Mouse (Mus musculus) macrophage (primary cell): ENCODE results near the gene Prrc2a. TPM values are rescaled to one million over a fixed set of nuclear protein-coding genes. Genes with fewer than 3 reads are reported as not detected.

Experiments used
- H3K27ac ChIP-seq: fragments of 350-480 bp; formaldehyde crosslinking; 2 replicates; pipeline ENCODE4 v1.9.0; 2021
- H3K36me3 ChIP-seq: fragments of 350-480 bp; formaldehyde crosslinking; 2 replicates; pipeline ENCODE4 v1.9.0; 2021; ENCODE audit errors: inconsistent target
- H3K4me3 ChIP-seq: fragments of 350-480 bp; formaldehyde crosslinking; 2 replicates; pipeline ENCODE4 v1.9.0; 2021; ENCODE audit errors: inconsistent target
- H3K79me2 ChIP-seq: fragments of 350-480 bp; formaldehyde crosslinking; 2 replicates; pipeline ENCODE4 v1.9.0; 2021; ENCODE audit errors: inconsistent target
- WGBS: methylation state at CpG from one replicate; pipeline ENCODE4 v1.1.7; 2026; ENCODE audit warnings: inconsistent platforms; ENCODE audit not compliant: missing documents; 5-methylcytosine and 5-hydroxymethylcytosine counted together
- polyA plus RNA-seq: library from polyadenylated mRNA; stranded (reverse); fragments of 250-400 nt; gene quantifications from 3 replicates; pipeline ENCODE4 v1.2.4, GENCODE M21; 2018; ENCODE audit warnings: inconsistent platforms

Gene Prrc2a
- polyA plus RNA-seq, 1 experiment from 2014 or later, result 91.3 TPM

DNA sequence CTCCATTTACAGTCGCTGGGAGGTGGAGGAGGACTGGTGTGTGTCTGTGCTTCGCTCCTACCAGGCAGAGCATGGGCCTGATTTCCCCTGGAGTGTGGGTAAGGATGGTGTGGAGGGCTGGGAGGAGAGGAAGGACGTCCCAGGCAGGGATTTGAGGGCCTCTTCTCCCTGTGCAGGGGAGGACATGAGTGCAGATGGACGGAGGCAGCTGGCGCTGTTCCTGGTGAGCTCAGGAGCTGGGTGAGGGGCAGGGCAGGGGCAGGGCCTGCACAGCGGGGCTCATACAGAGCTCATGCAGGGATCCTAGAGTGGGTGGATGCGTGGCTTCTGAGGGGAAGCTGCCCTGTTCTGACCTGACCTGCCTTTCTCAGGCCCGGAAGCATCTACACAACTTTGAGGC is 62.4 kb downstream of the Prrc2a start:
- peaks cover 57% of the 10 kb centered on the region for H3K36me3 ChIP-seq
- H3K4me3 ChIP-seq, result no peak overlapping the region
- WGBS, result 90% methylated on average over 8 of the region's 8 CpGs
- H3K27ac ChIP-seq, result no peak overlapping the region
- H3K79me2 ChIP-seq, result no peaks in the 10 kb centered on the region

DNA sequence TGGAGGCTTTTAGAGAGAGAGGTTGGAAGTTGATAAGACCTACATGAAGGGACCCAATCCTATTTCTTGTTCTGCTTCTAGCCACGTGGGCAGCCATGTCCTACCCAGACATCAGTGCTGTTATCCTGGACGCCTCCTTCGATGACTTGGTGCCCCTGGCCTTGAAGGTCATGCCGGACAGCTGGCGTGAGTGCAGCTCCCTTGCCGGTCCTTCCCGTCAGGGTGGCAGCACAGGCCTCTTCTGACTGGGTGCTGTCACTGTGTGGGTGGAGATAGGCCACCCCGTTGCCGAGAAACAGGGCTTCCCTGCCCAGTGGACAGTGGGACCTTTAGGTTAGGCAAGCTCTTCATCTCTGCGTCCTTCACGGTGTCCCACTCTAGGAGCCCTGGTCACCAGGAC is 63.5 kb downstream of the Prrc2a start:
- Histone ChIP-seq H3K4me3 (no peak overlapping the region), H3K79me2 (no peaks in the 10 kb centered on the region), H3K27ac (no peak overlapping the region), H3K36me3 (peaks cover 69% of the 10 kb centered on the region)
- 93% methylated on average over 10 of the region's 11 CpGs for WGBS

DNA sequence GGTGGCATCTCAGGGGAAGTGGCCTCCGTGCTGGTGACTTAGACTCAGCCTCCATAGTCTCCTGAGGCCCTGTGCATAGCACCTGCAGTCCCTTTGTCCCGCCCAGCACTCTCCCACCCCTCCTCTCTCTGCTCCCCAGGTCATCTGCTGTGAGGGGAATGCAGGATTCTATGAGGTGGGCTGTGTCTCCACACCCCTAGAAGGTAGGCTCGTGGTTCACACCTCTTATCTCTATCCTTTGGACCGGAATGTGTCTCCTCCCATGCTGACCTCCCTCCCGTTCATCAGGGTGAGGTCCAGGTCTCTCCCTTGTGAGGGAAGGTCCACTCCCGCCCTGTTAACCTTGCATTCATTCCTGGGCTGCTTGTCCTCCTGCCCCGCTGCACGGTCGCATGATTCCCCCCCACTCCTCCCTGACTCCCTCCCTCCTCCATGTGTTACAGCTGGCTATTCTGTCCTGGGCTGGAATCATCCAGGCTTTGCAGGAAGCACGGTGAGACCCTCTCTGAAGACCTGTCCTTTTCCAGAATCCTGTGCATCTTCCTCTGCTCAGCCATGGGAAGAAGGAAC is 64.4 kb downstream of the Prrc2a start:
- Histone ChIP-seq H3K4me3 (no peak overlapping the region), H3K36me3 (peaks cover 72% of the 10 kb centered on the region), H3K27ac (no peak overlapping the region), H3K79me2 (no peaks in the 10 kb centered on the region)
- 93% methylated on average over 10 of the region's 10 CpGs for WGBS

Other genes starting within 250 kb of the Prrc2a start
- gene Neu1, start 233.6 kb downstream of the Prrc2a start, polyA plus RNA-seq, result 80.3 to 98.8 TPM (median 81.2 TPM) in 3 replicates
- 0.57 to 1.2 TPM (median 0.69 TPM) in 3 replicates for gene Hspa1b, start 205.7 kb downstream of the Prrc2a start, polyA plus RNA-seq
- not detected in 3 replicates for gene Gm20481, start 195.0 kb downstream of the Prrc2a start, polyA plus RNA-seq
- gene Hspa1a, start 192.7 kb downstream of the Prrc2a start, polyA plus RNA-seq, result 1.2 to 1.9 TPM (median 1.8 TPM) in 3 replicates
- gene Hspa1l, start 192.2 kb downstream of the Prrc2a start, polyA plus RNA-seq, result 0.47 to 1.7 TPM (median 0.96 TPM) in 3 replicates
- gene Lsm2, start 183.0 kb downstream of the Prrc2a start, polyA plus RNA-seq, result 16.5 to 52.8 TPM (median 51.4 TPM) in 3 replicates
- 7.7 to 37.5 TPM (median 19.2 TPM) in 3 replicates for gene Vars, start 163.9 kb downstream of the Prrc2a start, polyA plus RNA-seq
- gene Vwa7, start 148.3 kb downstream of the Prrc2a start, polyA plus RNA-seq, result 0.06 to 0.32 TPM (median 0.07 TPM) in 3 replicates
- gene Sapcd1, start 136.9 kb downstream of the Prrc2a start, polyA plus RNA-seq, result not detected in 3 replicates
- gene Msh5, start 118.2 kb downstream of the Prrc2a start, polyA plus RNA-seq, result 0.48 to 0.51 TPM (median 0.50 TPM) in 3 replicates
- gene Clic1, start 114.9 kb downstream of the Prrc2a start, polyA plus RNA-seq, result 359 to 667 TPM (median 372 TPM) in 3 replicates
- gene Ddah2, start 105.9 kb downstream of the Prrc2a start, polyA plus RNA-seq, result 3.3 to 9.6 TPM (median 4.8 TPM) in 3 replicates
- not detected in 3 replicates for gene Ly6g6c, start 99.5 kb downstream of the Prrc2a start, polyA plus RNA-seq
- 0.17 TPM in 1 of 3 replicates, not detected in the others for gene Mpig6b, start 98.7 kb downstream of the Prrc2a start, polyA plus RNA-seq
- gene Ly6g6e, start 88.0 kb downstream of the Prrc2a start, polyA plus RNA-seq, result not detected in 3 replicates
- 0.43 to 1.7 TPM (median 0.88 TPM) in 3 replicates for gene Ly6g6d, start 86.8 kb downstream of the Prrc2a start, polyA plus RNA-seq
- gene Ly6g6f, start 79.3 kb downstream of the Prrc2a start, polyA plus RNA-seq, result not detected in 3 replicates
- gene Abhd16a, start 75.6 kb downstream of the Prrc2a start, polyA plus RNA-seq, result 33.9 to 63.2 TPM (median 53.2 TPM) in 3 replicates
- gene Ly6g5c, start 56.6 kb downstream of the Prrc2a start, polyA plus RNA-seq, result not detected in 3 replicates
- 0.36 to 0.46 TPM in 2 of 3 replicates, not detected in the other for gene Ly6g5b, start 49.5 kb downstream of the Prrc2a start, polyA plus RNA-seq
- 11.4 to 18.0 TPM (median 13.2 TPM) in 3 replicates for gene Gpank1, start 43.4 kb downstream of the Prrc2a start, polyA plus RNA-seq
- 129 to 166 TPM (median 149 TPM) in 3 replicates for gene Csnk2b, start 42.8 kb downstream of the Prrc2a start, polyA plus RNA-seq
- 11.5 to 23.5 TPM (median 22.0 TPM) in 3 replicates for gene D17H6S53E, start 38.5 kb downstream of the Prrc2a start, polyA plus RNA-seq
- not detected in 3 replicates for gene Apom, start 32.8 kb downstream of the Prrc2a start, polyA plus RNA-seq
- 103 to 118 TPM (median 104 TPM) in 3 replicates for gene Bag6, start 29.7 kb downstream of the Prrc2a start, polyA plus RNA-seq
- 231 to 253 TPM (median 243 TPM) in 3 replicates for gene Aif1, start 11.2 kb upstream of the Prrc2a start, polyA plus RNA-seq
- 322 to 615 TPM (median 449 TPM) in 3 replicates for gene Lst1, start 23.5 kb upstream of the Prrc2a start, polyA plus RNA-seq
- gene Ltb, start 29.5 kb upstream of the Prrc2a start, polyA plus RNA-seq, result 0.33 to 0.50 TPM (median 0.48 TPM) in 3 replicates
- 20.0 to 57.4 TPM (median 38.0 TPM) in 3 replicates for gene Tnf, start 37.1 kb upstream of the Prrc2a start, polyA plus RNA-seq
- not detected in 3 replicates for gene Lta, start 40.5 kb upstream of the Prrc2a start, polyA plus RNA-seq
- gene Gm16181, start 55.9 kb upstream of the Prrc2a start, polyA plus RNA-seq, result not detected in 3 replicates
- 5.0 to 12.5 TPM (median 6.9 TPM) in 3 replicates for gene Atp6v1g2, start 68.8 kb upstream of the Prrc2a start, polyA plus RNA-seq
- 8.3 to 16.7 TPM (median 14.8 TPM) in 3 replicates for gene Nfkbil1, start 70.9 kb upstream of the Prrc2a start, polyA plus RNA-seq
- gene Ddx39b, start 76.8 kb upstream of the Prrc2a start, polyA plus RNA-seq, result 113 to 158 TPM (median 122 TPM) in 3 replicates
- gene H2-D1, start 97.8 kb upstream of the Prrc2a start, polyA plus RNA-seq, result 2,972 to 5,352 TPM (median 3,334 TPM) in 3 replicates
- gene H2-Q1, start 155.5 kb upstream of the Prrc2a start, polyA plus RNA-seq, result not detected in 3 replicates
- not detected in 3 replicates for gene H2-Q2, start 177.3 kb upstream of the Prrc2a start, polyA plus RNA-seq
- gene H2-Q4, start 214.7 kb upstream of the Prrc2a start, polyA plus RNA-seq, result 54.4 to 151 TPM (median 62.1 TPM) in 3 replicates